Mouse (Mus musculus) C2C12 (cell line): ENCODE measurements around the gene Gale.

Experiments
- CEBPB ChIP-seq: IDR thresholded peaks from one replicate; pipeline ENCODE4 v1.6.1; 2011; ENCODE audit warnings: low read depth, mild to moderate bottlenecking, control low read depth, moderate library complexity
- CTCF ChIP-seq: IDR thresholded peaks from one replicate; pipeline ENCODE4 v1.5.1; 2011; ENCODE audit not compliant: control insufficient read depth, insufficient read depth, insufficient read length
- FOSL1 ChIP-seq: IDR thresholded peaks from one replicate; pipeline ENCODE4 v1.8.0; 2011; ENCODE audit warnings: mild to moderate bottlenecking, low read length; ENCODE audit not compliant: poor library complexity, insufficient read depth, severe bottlenecking
- MAX ChIP-seq: IDR thresholded peaks from one replicate; pipeline ENCODE4 v1.6.1; 2011; ENCODE audit warnings: mild to moderate bottlenecking, control low read depth
- MYOD1 ChIP-seq: IDR thresholded peaks from one replicate; pipeline ENCODE4 v1.6.1; 2011; ENCODE audit warnings: low read depth; ENCODE audit not compliant: control insufficient read depth, insufficient read length
- MYOG ChIP-seq: IDR thresholded peaks from one replicate; pipeline ENCODE4 v1.6.1; 2011; ENCODE audit not compliant: control insufficient read depth, insufficient read length; ENCODE audit errors: extremely low read depth
- USF1 ChIP-seq: IDR thresholded peaks from one replicate; pipeline ENCODE4 v1.6.1; 2011; ENCODE audit warnings: low read depth, mild to moderate bottlenecking, control low read depth, moderate library complexity

DNA sequence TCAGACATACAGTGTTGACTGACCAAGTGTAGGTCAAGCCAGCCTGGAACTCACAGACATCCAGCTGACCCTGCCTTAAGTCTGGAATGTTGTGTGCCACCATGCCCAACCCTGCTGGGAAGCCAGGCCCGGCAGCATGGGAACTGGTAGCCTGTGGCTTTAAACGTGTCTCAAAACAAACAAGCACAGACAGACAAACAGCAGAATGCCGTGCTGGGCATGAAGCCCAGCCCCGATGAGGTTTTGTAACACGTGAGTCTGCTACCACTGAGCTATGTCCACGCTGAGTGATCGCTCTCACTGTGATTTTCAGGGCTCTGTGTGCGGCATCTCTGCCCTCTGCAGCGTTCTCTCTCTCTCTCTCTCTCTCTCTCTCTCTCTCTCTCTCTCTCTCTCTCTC is 7.6 kb upstream of the Gale start:
- no peak for TF ChIP-seq CEBPB
- no peak for TF ChIP-seq CTCF
- no peak for TF ChIP-seq MYOD1
- no peak for TF ChIP-seq FOSL1
- TF ChIP-seq USF1: no peak
- no peak for TF ChIP-seq MAX
- no peak for TF ChIP-seq MYOG
